Mouse (Mus musculus): ENCODE data around the gene Mark3.

GRCm38 (mm10) chr12:111559647-111560258, 14.6 kb upstream of the Mark3 start:
- no peak for TF ChIP-seq CTCF (IDR thresholded peaks at IDR 0.05)
- no peak for TF ChIP-seq EP300 (IDR thresholded peaks at IDR 0.05)
